Mouse (Mus musculus): ENCODE data around the gene Gm11077.

DNA sequence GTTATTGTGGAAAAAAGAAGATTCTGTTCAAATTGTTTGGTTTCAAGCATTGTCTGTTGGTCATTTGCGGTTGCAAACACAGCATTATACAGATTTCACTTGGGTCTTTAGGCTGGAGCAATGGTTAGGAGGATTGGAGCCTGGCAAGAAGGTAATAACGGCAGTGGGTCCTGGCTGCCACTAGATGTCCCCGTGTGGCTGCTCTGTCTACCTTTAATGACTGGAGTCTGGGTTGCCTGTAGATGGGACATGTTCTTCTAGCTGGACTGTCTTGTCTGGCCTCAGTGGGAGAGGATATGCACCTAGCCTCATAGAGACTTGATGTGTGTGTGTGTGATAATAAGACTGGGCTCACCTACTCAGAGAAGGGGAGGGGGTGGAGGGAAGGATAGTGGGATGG lies 60.8 kb downstream of the Gm11077 start:
- TF ChIP-seq CTCF (IDR thresholded peaks at IDR 0.05) (peak; percentile 67), EP300 (IDR thresholded peaks at IDR 0.05) (no peak)

Data from lung, postnatal 0 days (tissue).